Mouse (Mus musculus) lung, postnatal 0 days (tissue): ENCODE data around the gene Fgfr3.

ENCODE experiments used
- CTCF ChIP-seq: IDR thresholded peaks from 2 replicates; pipeline ENCODE4 v1.5.1; 2016; ENCODE audit warnings: antibody characterized with exemption, mild to moderate bottlenecking
- EP300 ChIP-seq: IDR thresholded peaks from 2 replicates; pipeline ENCODE4 v1.6.1; 2016; ENCODE audit warnings: antibody characterized with exemption, mild to moderate bottlenecking, control low read depth

DNA sequence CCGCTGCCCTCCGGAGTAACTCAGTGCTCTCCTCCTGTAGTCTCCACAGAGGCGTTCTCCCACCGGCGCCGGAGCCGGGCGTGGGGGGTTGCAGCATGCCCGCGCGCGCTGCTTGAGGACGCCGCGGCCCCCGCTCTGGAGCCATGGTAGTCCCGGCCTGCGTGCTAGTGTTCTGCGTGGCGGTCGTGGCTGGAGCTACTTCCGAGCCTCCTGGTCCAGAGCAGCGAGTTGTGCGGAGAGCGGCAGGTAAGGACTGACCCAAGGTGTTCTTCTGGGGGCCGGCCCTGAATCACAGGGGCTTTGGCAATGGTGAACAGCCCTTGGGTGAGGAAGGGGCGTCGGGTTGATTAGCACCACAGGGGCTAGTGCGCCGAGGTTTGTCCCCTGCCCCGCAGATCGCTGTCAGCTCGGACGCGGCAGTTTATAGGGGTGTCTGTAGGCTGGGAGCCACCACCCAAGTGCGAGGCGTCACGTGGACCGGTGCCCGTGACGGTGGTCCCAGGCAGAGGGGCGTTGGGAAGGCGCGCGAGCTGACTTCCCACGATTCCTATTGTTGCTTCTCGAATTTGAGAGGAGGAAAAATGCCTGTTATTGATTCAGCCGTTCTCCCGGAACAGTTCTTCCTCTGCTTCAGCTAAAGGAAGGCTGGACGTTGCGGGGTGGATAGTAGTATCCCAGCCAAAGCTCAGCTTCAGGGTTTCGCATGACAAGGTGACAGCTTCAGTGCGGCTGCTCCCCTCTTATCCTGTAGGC is 968 bp downstream of the Fgfr3 start:
- TF ChIP-seq CTCF, result no peak; the same call in 1 of the 2 replicates
- TF ChIP-seq EP300, result no peak
